Mouse (Mus musculus) MEL-GATA-1-ER (cell line): ENCODE data around the gene Timp2.
A peak's percentile ranks its signal among the peaks of the same experiment; 100 is the strongest.

Experiments used
- DNase-seq: peaks from one replicate; pipeline ENCODE4 v3.0.0-alpha.2; 2012; ENCODE audit warnings: low read depth; ENCODE audit errors: extremely low read depth

Gene Timp2

DNA sequence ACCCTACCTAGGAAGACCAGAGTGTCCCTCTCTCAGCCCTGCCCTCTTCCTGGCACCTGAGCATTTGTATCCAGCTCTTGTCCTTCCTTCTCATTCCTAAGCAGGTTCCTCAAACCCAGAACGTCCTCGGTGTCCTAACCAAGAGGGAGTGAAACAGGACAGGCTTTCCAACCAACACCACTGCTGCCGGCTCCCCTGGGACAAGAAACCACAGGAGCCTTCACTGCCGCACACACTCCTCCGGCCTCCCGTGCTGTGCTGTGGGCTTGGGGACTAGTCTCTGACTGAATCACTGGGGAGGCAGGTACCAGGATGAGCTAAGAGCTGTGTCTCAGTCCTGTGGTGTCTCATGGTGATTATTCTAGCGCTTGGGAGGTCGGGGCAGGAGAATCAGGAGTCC, 14.1 kb upstream of the Timp2 start:
- DNase-seq: no peak

DNA sequence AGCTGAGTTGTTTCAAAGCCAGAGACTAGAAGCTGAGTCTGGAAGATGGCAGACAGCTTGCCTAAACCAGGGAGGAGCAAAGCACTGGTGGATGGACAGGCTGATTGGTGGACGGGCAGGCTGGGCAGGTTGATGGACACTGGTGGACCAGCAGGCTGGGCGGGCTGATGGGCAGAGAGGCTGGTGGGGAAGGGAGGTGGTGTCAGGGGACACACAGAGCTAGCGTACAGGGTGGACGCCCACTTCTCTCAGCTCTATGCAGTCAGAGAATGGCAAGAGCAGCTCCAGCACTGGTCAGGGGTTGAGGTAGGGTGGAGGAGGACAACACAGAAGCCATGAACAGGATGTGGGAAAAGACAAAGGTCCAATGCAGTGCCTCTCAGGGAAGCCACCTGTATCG, 13.7 kb upstream of the Timp2 start:
- DNase-seq: no peak

DNA sequence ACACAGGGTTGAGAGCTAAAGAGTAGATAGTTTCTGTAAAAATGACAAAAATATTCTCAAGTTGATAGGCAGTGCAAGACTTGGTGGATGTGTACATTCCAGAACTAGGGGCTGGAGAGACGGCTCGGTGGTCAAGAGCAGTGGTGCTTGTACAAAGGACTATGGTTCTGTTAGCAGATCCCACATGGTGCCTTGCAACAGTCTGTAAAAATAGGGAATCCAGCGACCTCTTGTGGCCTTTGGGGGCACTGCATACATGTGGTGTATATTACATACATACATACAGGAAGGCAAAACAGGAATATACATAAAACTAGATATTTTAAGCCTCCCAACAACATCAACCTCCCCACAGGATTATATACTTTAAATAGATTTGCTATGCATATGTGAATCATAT, 12.8 kb upstream of the Timp2 start:
- peak; percentile 36 for DNase-seq

DNA sequence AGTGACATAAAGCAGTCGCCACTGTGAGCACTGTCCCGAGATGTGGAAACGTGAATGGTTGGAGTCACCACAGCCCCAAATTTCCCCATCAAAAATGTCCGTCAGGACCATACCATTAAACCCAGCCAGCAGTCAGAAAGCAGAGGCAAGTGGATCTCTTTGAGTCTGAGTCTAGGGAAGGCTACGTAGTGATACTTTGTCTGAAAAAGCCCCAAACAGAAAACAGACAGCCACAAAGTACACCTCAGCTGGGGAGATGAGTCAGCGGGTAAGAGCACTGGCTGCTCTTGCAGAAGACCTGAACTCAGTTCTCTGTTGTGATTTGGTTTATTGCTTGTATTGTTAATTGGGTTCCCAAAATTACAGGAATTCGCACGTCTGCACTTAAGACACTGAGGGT, 11.0 kb upstream of the Timp2 start:
- no peak for DNase-seq

DNA sequence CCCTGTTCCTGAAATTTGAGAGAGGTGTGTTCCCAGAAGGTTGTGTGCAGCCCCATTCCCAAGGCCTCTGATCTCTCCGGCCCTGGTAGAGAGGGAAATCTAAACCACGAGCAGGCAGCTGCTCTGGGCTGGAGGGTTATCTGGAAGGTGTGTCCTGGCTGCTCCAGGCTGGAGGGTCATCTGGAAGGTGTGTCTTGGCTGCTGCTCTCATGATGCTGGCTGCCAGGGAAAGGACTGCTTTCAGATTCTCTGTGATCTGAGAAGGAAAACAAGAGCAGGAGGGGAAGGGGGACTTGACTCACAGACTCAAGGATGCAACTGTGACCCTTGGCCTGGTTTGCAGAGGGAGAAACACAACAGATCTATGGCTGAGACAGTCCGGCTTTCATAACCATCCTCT, 10.6 kb upstream of the Timp2 start:
- DNase-seq: no peak

DNA sequence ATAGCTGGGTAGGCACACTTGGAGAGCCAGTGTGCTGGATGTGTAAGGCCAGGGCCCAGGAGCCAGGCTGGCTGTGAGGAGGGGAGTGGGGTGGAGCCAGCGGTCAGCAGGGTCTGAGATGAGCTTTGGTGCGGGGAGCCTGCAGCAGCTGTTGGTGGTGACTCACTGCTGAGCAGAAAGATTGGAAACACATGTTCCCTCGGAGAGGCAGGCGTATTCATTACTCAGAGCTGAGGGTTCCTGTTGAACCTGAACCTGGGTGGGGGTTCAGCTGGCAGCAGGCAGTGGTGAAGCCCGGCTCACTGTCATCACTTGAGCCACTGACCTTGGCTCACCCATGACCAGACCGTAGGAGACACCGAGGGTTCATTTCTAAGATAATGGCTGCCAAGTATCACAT, 9.6 kb upstream of the Timp2 start:
- no peak for DNase-seq

DNA sequence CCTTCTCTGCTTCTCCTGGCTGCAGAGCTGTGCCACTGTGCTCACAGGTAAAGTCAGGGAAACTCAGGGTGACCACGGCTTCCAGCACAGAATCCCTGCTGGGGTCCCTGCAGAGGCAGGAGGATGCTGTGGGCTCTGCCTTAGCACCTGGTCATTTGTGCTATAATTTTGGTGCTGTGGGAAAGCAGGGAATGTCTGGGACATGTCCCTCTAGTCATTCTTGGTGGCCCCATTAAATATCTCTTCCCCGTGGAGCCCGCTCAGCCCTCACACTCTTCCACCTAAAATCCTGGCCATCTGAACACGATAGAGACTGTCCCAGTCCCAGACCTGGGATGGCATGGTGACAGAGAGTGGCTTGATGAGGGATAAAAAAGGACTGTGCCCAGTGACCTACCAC, 8.5 kb upstream of the Timp2 start:
- no peak for DNase-seq

DNA sequence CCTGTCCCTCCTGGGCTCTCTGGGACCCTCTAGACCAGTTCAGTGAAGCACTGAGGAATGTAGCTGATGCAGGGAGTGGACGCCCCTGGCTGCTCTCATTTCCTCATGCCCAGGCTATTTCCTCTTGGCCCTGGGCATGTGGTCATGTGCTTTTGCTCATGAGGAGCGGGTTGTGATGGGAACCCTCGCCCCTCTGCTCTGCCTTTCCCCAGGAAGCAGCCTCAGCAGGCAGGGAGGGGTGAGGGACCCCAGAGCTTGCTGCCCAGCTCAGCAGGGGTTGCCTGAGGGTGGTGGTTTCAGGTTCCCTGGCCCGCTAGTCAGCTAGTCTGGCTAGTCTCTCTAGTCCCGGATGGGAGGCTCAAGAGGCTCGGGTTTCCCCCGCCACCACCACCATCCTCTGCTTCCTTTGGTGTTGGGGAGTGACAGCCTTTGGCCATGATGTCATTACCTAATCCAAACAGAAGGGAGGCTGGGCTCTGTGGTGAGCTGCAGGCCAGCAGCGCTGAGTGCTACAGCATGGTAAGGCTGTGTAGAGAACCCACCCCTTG, 7.5 kb upstream of the Timp2 start:
- no peak for DNase-seq

DNA sequence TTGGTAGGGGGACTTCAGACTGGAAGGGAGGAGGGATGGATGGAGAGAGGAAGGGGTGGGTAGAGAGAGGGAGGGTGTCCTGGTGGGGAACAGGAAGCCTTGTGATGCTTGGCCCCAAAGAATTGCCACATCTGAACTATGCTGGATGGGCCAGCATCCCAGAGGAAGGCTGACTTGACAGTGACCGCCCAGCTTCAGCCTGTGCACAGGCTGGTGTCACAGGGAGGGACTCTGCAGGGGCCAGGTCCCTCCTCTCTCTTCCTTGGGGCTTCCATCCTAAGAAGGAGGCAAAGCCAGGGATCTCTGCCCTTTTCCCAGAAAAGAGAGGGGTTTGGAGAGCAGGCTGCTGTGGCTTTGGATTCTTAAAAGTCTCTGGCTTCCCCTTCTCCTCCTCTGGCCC, 7.0 kb upstream of the Timp2 start:
- DNase-seq: no peak

DNA sequence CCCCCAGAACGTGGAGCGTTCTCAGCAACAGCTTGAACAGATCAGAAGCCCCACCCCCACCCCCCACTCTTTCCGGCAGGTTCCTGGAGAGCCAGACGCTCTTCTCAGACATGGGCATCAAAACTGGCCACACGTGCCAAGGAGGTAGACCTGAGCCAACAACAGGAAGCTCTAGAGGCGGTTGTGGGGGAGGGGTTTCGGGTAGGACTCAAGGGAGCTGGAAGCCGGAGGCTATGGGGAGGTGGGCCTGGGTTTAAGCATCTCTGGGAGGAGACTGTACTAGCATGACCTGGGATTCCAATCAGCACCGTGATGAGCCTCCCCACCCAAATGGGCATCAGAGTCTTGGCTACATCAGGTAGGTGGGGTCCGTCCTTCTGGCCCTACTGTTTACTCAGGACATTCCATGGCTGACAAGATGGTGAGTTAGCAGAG, 5.4 kb upstream of the Timp2 start:
- DNase-seq: no peak

DNA sequence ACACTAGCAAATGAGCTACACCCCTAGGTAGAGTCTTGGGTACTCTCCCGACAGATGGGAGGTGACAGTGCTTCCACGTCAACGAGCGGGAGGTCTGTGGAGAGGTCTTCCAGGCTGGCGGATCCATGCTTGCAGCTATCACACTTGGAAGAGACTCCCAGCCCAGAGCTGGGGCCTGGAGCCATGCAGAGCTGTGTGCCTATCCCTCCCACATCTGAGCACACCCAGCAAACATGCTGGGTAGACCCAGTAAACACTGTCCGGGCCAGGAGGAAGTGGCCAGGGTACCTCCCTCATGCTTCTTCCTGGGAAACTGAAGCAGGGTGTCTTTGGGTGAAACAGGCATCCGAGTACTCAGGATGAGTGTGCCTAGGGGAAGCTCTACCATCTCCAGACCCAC, 5.0 kb upstream of the Timp2 start:
- no peak for DNase-seq

DNA sequence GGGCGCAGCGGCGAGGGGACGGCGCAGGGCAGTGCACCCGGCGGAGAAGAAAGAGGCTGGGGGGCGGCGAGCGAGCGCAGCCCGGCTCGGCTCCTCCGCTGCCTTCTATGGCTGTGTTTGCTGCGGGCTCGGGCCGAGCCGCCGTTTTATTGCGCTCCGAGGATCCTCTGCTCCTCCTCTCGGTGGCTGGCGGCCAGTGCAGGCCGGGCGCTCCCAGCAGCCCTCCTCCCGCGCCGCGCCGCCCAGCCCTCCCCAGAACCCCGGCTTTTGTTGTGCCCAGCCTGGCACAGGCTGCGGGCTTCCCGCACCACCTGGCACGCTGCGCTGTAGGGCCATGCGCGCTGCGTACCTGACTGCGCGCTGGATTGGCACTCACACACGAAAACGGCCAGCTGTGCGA, 335 bp downstream of the Timp2 start:
- DNase-seq: no peak

DNA sequence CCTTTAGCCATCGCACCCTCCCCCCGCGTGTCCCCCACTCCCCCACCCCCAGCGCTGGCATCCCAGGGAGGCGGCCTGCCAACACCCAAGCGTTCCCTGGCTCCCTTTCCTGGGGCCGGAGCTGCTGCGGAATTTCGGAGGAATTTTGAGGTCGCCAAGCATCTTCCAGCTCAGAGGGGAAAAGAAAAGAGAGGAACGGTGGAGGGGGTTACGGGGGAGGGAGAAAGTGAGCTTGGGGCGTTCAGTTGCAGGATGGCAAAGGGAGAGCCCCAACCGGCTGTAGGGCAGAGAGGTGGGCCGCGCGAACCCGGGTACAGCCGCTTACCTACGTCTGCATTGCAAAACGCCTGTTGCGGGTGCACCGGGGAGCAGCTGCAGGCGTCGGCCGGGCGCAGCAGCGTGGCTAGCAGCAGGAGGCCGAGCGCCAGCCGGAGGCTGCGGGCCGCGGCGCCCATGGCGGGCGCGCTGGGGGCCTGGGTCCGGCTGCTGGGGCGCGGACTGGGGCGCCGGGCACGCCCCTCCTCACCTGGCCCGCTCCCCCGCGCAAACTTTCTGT, 826 bp downstream of the Timp2 start:
- no peak for DNase-seq

DNA sequence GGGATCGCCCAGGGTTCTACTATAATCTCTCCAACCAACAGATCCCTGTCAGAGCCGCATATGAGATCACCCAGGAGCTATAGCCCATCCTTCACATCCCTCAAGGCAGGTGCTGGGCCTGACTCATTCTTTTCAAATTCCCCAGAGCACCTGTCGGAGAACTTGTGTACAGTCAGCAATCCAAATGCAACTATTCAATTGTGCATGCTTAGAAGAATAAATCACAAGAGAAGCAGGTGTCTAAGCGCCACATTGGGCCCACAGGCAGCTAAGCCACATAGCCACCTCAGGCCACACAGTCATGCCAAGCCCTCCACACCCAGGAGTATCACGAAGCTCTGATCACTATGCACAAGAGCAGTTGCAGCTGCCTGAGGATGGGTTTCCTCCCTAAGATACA, 6.0 kb downstream of the Timp2 start:
- no peak for DNase-seq

DNA sequence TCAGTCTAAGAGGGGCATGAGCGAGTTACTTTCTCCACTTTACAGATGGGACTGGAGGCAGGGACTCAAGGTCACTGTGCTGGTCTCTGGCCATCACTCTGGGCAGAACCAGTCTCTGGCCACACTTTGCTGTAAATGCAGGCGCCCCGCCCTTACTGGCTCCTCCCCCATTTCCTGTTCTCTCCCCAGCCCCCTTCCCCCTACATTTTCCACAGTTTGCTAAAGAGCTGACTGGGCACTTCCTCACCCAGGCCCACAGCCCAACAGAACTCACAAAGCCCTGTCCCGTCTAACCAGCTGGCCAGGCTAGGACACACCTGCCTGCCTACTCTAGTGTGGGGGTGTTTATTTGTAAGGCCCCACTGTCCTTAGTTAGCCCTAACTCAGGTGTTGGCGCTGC, 6.7 kb downstream of the Timp2 start:
- DNase-seq: peak; percentile 49

DNA sequence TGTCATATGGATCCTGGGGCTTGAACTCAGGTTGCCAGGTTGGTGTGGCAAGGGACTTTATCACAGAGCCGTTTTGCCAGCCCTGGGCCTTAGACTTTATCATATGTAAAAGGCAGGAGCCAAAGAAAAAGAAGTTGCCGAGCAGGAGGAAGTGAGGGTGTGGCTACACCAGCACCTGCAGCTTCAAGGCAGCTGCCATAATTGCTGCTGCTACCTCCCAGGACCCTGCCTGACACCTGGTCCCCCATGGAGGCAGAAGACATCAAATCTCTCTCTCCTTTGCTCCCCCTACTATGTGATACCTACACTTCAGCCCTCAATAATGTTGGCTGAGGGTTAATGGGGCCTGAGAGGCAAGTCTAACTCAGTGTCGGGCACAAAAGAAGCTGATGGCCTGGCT, 7.1 kb downstream of the Timp2 start:
- peak; percentile 35 for DNase-seq

DNA sequence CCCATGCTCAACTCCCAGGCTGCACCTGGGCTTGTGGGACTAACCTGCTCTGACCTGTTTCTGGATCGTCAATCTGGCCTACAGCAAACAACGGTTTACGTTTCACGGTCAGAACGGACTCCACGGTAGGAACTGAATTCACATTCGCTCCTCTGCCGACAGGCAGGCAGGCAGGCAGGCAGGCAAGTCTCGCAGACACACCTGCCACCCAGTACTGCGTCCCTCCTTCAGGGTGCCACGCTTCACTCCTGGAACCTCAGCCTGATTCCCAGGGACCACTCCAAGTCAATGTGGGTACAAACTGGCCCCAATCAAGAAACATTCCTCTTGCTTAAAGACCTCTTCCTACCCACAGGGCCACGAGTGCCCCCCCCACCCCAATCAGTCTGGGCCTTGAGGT, 7.6 kb downstream of the Timp2 start:
- DNase-seq: no peak

DNA sequence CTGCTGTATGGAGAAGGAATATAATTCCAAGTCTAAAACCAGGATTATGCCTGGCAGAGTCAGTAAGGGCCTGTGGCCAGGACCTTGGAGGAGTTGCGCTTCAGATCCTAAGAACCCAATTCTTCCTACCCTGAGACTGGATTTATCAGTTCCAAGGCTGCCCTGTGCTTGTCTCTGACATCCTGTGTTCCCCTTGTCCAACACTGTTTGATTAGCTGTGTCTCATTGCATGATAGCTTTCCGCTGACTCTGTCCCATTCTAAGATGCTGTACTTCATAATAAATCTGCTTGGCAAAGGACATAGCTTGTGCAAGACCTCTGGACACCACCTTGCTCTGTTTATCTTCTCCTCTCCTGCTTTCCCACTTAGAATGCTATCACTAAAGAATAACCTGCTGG, 8.1 kb downstream of the Timp2 start:
- DNase-seq: no peak

DNA sequence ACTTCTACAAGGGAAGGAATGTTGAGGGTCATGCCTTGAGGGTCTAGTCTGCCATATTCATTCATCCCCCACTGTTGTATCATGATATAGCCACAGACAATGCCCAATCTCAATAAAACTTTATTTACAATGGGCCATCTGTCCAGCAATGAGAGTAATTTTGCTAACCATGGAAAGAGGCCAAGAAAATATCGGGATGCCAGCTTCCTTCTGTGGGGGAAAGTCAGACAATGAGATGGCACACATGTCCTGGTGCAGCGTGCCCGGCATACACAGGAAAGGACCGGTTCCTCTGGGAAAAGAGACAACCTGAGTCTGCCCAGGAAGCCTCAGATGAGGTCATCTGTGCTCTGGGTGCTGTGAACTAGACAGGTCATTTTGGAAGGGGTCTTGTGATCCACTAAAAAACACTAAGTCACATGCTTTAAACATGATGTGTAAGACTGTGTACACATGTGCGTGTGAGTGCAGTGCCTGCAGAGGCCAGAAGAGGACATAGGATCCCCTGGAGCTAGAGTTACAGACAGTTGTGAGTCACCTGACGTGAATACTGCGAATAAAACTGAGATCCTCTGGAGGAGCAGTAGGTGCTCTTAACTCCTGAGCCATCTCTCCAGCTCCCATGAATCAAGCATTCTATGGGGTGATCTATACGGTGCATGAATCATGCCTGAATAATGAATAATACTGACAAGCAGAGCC, 9.0 kb downstream of the Timp2 start:
- DNase-seq: no peak

DNA sequence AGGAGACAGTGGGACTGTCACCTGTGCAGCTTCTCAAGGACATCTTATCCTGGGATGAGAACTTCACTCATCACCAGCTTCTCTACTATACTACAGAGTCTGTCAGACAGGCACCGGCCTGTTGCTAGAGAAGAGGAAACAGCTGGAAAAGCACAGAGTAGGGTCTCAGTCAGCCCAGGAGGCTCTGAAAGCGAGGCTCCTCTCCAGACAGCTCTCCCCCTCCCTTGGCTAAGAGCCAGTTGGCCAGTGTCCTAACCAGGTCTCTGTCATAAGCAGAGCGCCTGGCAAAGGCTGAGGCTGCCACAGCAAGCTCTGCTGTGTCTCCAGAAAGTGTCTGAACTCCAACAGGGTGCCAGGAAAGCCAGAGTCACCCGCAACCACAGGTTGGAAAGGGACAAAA, 9.8 kb downstream of the Timp2 start:
- no peak for DNase-seq

DNA sequence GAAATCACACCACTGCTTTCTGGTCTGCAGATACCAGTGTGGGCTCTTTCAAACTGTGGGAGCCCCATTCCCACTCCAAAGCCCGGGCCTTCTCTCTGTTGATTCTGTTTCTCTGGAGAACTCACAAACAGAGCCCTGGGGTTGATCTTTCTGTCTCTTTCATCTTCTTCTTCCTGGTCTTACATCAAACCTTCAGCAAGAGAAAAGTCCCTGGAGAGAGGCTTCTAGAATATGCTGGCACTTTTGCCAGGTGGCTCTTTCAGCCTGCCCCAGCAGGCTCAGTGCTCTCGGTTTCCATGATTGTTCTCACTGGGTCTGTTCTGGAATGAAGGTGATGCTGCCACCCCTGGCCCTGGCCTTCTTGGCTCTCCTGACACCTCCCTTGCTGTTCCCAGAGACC, 11.9 kb downstream of the Timp2 start:
- no peak for DNase-seq

DNA sequence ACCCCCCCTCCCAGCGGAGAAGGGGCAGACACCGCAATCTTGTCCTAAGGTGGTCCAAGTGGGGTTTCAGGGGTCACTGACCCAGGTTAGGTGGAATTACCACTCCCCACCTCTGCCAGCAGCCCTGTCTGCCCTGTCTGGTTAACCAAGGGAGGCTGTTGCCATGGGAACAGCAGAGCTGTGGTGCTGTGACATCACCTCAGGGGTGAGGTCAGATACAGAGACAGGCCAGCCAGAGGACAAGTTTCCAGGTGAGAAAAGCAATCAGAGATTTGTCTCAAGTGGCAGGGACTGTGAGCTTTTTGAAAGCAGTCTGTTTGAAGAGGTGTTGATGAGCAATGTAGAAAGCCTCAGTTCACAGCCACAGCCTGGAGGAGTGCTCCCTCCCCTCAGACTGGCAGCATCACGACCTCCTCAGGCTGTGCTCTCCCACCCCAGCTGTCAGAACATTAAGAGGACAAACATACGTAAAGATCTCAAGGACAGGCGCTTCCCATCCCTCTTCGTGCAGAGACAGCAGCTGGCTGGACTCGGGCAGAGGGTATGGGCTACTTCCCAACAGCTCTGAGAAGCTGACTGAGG, 13.0 kb downstream of the Timp2 start, which contains the start of gene Cep295nl:
Gene Cep295nl, minus strand, starts transcription at position 101 of the 582 bp plus-strand sequence.
- DNase-seq: no peak
